Mouse (Mus musculus) heart, postnatal 0 days (tissue): ENCODE measurements around the gene Spry2.

Experiments
- CTCF ChIP-seq: IDR thresholded peaks from 2 replicates; pipeline ENCODE4 v1.5.1; 2016; ENCODE audit warnings: antibody characterized with exemption, control low read depth, low read depth
- EP300 ChIP-seq: IDR thresholded peaks from 2 replicates; pipeline ENCODE4 v1.6.1; 2016; ENCODE audit warnings: antibody characterized with exemption, low read depth

DNA sequence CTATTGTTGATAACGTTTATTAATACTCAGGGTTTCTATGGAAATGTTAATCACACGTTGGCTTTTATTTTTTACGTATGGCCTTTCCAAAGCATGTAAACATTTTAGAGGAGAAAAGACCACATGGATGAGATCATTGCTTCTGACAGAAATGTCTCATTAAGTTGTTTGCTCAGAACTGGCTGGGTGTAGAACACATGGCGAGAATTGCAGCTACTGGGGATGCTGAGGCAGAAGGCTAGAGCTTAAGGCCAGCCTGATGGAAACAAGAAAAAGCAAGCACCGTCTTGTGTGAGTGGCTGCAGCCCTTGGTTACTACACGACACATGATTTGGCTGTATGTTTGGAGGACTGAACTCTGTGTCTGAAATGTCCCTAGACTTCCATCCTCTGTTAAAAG is 10.6 kb upstream of the Spry2 start:
- TF ChIP-seq CTCF (no peak), EP300 (no peak)
